Mouse (Mus musculus) gastrocnemius, postnatal 25 days (tissue): ENCODE results near the gene Vps37d. TPM values are rescaled to one million over a fixed set of nuclear protein-coding genes. Genes with fewer than 3 reads are reported as not detected.
A peak's percentile ranks its signal among the peaks of the same experiment; 100 is the strongest.

Experiments
- DNase-seq: peaks from one replicate; pipeline ENCODE4 v3.0.0; 2022
- long read RNA-seq, 2 experiments: library from polyadenylated mRNA; stranded (forward); transcript quantifications; one replicate each; pipeline ENCODE4 v2.0.0; 2021
- total RNA-seq, 2 experiments: library from RNA; stranded (reverse); gene quantifications; 1 replicate in 1 of 2; 2 replicates in 1 of 2; pipeline ENCODE4 v1.2.3; 2021

Vps37d gene
- under 1 TPM in 1 of 2 experiments, not detected in 1; 0.41 TPM for total RNA-seq
- long read RNA-seq, experiment 1: 0 reads
- long read RNA-seq, experiment 2, partial matches to known transcripts: 0 of 2 reads
- long read RNA-seq, experiment 2, other reads (novel, unspliced or antisense): 0 of 2 reads

DNA sequence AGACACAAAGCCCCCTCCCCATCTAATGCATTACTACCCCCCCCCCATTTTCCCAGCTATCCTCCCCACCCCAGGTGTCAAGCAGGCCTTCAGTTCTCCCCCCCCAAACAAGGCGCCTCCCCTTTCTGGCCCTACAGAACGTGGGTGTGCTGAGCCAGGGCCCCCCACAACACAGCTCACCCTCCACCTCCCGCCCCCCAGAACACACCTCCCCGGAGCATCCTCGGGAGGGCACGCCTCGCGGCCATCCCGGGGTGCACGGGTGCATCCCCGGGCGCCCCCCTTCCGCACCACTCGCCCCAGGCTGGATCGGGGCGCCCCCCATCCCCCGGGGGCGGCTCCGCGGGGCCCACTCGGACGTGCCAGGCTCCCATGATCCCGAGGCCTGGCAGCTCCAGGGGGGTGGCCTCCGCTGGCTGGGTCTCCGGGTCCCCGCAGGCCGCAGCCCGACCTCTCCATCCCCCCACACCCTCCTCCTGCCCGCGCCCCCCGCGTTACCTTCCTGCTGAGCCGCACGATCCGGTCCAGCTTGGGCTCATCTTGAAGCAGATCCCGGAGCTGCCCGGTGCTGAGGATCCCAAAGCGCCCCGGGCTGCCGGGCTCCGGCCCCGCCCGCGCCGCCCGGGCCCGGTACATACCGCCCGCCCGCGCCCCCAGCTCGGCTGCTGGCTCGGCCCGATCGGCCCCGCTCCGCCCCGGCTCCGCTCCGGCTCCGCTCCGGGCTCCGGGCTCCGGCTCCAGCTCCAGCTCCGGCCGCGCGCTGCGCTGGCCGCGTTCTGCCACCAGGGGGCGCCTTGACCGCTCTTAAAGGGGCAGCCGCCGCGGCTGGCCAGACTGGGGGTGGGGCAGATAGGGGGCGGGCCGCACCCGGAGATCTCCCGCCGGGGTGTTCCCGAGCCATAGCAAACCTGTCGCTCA, at the start of gene Vps37d:
Gene Vps37d (minus strand): TSS at position 703 of the 918 bp plus-strand sequence.
- peak; percentile 85 for DNase-seq

DNA sequence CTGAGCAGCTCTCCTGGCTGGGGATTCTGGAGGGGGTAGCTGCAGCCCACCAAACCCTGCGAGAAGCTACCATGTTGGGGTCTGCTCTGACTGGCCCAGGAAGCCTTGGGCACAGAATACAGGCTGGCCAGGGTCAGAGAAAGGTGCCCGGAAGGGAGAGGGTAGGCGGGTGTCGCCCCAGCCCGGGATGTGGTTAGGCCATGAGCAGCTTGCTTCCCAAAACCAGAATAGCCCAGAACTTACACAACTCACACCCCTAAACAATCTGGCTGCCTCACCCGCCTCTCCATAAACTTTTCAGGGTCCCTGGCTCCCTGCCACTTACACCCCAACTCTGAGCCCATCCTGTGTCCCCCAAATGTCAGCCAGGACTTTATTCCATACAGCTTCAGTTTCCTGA, 49.6 kb upstream of the Vps37d start:
- DNase-seq: no peak

DNA sequence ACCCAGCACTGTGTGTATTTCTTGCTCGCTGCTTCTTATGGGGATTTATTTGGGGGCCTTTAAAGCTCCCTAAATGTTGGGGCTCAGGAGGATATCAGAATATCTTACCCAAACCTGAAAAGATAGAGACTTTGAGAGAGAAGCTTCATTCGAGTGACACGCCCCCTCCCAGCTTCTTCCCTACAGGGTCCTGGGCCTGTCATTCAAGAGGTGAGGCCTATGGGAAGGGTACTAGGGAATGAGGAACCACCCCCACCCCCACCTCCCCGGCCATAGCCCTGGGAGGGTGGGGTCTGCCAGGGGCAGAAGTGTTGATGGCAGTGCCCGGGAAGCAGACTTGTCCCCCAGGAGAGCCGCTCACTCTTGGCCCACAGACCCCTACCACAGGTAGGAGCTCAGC, 48.1 kb upstream of the Vps37d start:
- DNase-seq: no peak

DNA sequence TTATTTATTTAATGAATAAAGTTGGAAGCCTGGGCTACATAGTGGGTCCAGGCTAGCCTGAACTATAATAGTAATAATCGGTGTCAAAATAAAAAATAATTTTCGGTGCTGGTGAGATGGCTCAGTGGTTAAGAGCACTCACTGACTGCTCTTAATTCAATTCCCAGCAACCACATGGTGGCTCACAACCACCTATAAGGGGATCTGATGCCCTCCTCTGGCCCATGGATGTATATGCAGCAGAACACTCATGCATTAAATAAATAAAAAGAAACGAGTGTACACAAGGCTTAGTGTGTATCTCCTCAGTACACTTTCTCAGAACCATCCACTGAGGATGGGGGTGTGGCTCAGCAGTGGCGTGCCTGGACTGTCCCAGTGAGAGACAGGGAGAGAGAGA, 42.7 kb upstream of the Vps37d start:
- no peak for DNase-seq

DNA sequence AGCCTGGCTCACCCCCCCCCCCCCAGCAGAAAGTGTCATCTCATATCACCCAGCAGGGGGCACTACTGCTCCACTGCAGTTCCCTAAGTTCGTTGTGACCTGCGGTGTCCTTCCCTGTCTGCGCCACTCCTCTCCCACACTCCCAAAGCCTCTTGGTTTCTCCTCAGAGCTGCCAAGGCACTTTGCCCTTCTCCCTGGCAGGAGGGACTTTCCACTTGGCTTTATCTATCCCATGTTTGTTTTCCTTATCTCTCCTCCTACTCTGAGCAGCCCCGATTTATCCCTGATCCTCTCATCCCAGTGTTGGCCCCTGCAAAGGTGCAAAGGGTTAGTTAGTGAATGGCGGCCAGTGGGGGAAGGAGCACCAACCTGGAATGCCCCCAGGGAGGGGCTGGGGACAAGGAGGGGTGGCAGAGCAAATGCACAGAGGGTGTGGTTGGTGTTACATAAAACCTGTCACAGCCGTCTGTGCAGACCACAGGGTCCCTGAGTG, 40.6 kb upstream of the Vps37d start:
- peak; percentile 46 for DNase-seq

DNA sequence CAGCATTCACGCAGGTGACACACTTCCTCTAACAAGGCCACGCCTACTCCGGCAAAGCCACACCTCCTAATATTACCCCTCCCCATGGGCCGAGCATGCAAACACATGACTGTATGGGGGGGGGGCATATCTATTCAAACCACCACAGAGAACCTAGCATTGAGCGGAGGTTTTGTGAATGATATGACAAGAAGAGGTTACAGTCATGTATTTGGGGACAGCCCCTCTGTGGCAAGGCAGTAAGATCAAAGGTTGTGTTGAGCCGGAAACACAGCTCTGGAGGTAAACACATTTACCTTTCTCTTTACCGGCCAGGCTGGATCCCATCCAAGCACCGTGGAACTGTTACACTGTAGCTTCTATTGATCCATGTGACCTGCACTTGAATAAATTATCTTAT, 37.2 kb upstream of the Vps37d start:
- no peak for DNase-seq

DNA sequence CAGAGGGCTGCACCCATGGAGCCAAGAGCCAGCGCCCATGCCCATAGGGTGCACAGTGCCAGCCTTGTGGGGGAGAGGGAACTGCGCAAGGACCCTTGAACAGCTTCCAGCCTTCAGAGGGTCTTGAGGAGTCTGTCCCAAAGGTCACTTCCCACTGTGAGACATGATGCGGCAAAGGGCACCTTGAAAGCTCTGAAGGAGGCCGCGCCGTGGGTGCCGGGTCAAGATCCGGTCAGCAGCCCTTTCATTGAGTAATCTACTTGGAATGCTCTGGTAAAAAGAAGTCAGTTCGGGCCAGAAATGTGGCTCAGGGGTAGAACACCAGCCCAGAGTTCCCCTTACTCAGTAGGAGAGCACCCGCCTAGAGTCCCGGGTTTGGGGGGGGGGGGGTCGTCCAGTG, 35.7 kb upstream of the Vps37d start:
- DNase-seq: no peak

DNA sequence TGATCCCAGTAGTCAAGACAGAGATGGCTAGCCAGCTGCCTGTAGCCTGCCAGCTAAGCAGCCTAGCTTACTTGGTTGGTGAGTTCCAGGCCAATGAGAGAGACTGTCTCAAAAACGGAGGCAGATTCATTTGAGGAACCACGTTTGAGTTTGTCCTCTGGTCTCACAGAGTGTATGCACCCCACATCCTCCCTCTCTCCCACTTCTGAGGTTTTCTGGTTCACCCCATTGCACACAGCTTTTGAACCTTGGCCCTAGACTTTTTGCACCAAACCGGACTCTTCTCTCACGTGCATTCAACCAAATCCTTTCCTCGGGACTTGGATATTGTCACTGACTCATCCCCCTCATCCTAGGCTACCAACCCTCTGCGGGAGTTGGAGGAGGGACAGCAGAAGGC, 31.9 kb upstream of the Vps37d start:
- DNase-seq: no peak

DNA sequence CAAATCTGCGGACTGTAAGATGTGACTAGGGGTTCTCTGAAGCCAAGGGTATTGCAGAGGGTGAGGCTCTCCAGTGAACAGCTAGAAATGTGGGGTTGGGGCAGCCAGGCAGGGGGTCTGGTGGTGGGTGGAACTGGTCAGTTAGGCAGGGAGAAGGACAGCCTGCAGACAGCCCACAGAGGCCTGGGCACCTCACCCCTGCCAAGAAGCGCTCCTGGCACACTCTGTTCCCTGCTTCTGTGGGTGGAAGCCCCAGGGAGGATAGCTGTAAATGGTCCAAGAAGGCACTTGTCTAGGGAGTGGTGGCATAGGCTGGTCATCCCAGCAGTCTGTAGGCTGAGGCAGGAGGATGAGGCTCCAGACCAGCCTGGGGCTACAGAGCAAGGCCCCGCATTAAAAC, 31.4 kb upstream of the Vps37d start:
- DNase-seq: peak; percentile 65

DNA sequence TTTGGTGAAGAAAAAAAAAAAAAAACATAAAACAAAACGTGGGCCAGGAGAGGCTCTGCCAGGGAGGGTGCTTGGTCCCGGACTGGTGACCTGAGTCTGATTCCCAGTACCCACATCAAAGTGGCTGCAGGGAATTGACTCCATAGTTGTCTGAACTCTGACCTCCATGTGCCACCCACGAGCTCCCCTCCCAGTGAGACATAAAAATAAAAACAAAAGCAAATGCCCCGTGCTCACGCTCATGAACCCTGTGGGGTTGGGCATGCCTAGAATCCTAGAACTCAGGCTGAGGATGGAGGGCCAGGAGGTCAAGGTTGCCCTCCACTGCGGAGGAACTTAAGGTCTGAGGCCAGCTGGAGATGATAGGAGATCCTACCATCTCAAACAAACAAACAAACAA, 31.0 kb upstream of the Vps37d start:
- DNase-seq: no peak

DNA sequence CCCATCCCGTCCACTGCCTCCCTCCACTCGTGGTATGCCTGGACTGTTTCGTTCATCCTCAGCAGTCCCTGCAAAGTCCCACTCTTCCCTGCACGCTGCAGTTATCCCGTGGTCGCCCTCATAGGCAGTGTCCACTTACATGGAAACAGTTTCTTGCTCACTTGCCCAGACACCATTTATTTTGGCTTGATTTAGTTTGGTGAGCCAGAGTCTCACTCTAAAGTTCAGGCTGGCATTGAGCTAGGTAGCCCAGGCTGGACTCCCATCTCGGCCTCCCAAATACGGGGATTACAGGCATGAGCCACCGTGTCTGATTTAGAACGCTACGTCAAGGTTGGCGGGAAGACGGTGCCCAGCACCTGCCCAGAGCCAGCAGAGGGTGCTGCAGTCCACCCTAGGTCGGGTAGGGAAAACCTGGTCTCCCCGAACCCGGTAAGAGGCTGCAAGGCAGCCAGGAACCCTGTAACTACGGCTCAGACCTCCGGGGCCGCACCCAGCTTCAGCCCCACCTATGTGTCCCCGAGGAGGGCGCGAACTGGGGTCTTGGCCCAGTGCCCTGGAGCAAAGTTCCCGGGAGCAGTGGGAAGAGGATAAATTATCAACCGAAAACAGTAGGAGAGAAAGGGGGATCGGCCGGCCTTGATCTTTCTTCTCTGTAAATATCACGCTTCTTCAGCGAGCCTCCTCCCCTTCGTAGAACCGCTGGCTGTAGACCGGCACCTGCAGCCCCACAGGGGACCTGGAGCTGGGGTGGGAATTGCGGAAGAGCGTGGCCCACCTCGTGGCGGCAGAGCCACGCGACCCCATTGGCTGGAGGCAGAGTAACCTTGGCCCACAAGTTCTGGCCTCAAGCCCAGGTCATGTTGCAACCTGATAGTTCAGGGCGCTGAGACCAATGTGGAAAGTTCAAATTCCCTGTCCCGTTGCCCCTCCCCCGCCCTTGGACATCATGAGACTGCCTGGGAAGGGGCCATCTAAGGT, 29.7 kb upstream of the Vps37d start:
- peak; percentile 88 for DNase-seq

DNA sequence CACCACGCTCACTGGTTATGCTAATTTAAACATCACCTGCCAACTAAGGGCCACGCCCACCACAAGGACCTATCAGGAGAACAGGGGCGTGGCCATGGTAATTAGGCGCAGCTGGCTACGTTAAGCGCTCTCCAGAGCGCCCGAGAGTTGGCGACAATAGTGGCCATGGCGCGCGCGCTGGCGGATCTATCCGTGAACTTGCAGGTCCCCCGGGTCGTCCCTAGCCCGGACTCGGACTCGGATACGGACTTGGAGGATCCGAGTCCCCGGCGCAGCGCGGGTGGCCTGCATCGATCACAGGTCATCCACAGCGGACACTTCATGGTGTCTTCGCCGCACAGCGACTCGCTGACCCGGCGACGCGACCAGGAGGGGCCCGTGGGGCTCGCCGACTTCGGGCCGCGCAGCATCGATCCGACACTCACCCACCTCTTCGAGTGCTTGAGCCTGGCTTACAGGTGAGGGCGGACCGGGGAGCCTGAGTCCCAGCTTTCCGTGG, 28.7 kb upstream of the Vps37d start:
- DNase-seq: peak; percentile 79

DNA sequence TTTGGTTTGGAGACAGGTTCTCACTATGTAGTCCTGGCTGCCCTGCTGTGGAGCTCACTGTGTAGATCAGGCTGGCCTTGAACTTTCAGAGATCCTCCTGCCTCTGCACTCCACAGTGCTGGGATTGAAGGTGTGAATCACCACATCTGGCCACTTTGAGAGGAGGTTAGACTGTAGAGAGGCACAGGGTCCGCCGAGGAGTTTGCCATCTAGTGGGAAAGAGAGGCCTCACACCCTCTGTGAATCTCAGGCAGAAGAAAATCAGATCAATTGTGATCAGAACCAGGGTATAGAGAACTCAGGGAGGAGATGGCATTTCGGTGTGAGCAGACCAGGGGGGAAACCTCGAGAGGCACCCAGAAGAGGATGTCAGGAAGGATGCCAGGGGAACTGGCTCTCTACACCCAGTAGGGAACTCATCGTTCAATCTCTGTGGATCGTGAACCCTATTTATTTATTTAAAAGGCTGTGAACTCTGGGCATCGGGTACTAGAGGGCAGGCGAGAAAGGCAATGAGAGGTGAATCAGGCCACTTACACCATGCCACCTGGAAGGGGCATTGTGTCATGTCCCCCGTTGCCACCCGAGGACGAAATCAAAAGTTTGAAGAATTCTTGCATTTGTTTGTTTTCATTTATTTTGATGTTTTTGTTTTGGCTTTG, 26.1 kb upstream of the Vps37d start:
- no peak for DNase-seq

DNA sequence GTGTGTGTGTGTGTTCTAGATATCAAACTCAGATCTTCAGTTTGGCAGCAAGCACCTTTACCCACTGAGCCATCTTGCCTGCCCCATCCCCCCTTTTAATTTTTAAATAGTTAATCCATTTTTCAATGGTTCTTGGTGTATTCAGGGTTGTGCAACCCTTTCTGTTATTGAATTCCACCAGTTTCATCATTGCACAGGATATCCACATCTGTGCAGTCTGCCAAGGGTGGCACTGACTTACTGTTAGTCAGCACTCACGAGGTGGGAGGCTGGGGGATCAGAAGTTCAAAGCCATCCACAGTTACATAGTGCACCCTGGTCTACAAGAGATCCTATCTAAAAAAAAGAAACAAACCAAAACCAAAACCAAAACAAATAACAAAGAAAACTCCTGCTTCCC, 22.9 kb upstream of the Vps37d start:
- no peak for DNase-seq

DNA sequence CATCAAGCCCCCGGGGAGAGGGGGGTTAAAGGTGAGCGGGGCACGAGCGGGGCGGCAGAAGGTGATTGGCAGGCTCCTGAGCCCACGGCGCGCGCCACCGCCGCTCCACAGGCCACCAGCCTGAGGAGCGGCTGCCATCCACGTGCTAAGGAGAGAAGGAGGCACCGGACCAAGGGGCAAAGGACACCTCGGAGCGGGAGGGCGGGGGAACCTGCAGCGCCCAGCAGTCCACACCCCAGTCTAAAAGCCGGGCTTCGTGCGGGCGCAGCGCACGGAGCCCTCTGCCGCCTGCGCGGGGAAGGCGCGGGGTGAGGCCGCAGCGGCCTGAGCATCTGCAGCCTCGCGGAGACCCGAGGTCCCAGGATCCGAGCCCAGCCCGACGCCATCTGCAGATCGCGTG, 11.6 kb upstream of the Vps37d start, which contains the start of gene Mlxipl:
Gene Mlxipl (plus strand): TSS at position 238 of the 400 bp plus-strand sequence.
- no peak for DNase-seq

DNA sequence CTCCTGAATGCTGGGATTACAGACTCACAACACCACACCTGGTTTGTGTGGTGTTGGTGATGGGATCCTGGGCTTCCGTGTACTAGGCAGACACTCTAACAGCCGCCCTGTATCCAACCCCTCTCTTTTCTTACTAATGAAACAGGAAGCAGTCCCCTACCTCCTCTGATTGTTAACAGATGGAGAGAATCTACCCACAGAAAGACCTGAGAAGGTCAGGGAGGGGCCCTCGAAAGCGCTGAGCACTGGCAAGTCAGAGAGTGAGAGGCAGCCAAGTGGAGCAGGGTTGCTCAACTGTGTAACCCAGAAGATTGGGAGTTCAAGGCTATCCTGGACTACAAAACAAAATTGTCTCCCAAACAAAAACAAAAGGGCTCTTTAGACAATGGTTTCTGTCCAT, 8.8 kb upstream of the Vps37d start:
- no peak for DNase-seq

DNA sequence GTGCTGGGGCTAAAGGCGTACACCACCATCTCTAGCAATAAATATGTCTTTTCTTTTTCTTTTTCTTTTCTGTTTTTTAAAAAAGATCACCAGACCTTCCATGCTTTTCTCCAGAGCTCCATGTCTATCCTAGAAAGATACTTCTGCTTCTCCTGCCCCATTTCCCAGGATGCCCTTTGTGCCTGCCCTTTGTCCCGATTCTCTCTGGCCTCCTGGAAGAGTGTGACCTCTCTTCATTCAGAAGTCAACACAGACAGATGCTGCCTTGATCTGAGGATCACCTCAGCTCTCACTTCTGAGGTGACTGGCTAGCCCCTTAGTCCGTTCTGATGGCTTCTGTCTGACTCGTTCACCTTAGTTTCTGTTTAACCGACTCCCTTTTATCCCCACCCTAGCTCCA, 2.5 kb upstream of the Vps37d start:
- DNase-seq: no peak

DNA sequence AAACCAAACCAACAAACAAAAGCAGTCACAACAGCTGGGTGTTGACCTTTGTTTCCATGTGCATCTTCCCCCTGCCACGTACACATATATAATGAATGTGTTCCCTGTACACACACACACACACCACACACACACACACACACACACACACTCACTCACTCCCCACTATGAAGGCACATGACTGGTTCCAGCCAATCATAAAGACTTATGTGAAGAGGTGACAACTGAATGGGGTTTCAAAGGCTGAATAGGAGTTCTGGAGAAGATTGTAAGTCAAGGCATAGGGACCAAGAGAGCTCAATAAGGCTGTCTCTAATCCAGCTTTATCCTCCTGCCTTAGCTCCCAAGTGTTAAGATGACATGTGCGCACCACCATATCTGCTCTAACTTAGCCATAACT, 1.5 kb upstream of the Vps37d start:
- no peak for DNase-seq

DNA sequence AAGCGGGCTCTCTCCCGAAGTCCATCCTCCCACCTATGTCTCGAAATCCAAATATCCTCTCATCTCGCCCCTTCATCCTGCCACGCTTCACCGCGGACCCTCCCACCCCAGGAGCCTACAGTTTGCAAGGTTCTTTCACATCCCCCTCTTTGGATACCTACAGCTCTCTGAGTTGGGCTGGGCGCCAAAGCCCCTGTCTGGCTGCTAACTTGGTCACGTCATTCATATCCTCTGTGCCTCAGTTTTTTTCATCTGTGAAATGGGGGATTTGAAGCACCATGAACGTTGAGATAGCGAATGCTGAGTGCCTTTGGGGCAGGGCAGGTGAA, 380 bp upstream of the Vps37d start:
- DNase-seq: no peak

DNA sequence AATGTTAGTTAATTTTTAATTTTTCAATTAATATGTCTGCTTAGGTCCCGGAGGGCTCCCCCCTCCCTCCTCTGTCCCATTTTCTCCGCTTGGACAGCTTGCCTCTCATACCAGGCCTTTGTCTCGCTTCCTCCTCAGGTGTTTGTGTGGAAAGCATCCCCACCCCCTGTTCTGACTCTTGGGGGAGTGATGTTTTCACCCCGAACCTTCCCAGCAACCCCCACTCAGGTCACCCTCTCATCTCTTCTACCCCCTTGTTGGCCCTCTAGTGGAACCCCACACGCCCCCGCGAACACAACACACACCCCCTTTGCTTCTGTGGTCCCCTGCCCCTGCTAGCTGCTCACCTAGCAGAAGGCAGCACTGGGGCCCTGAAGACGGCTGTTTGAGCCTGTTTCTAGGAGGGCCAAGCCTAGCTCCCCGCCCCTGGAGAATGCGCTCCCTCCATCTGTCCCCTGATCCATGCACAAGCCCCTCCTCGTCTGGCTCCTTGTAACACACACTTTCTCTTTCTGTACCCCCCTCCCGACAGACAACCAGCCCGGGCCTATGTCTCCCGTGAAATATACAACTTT, 1.0 kb downstream of the Vps37d start:
- no peak for DNase-seq

DNA sequence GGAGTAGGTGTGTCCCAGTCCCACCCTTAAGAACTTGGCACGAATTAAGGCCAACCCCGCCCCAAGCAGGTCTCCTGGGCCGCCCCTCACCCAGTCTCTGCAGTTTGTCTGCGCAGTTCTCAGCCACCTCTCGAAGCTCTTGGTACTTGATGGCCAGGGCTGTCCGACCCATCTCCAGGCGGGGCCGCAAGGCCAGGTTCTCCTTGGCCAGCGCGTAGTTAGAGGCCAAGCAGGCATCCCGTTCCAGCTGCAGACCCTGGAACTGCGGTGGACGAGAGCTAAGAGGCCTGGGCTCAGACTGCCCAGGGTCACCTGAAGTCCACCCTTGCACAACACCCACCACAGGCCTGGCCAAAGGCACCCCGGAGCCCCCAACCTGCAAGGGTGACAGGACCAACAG, 1.7 kb downstream of the Vps37d start:
- DNase-seq: no peak

DNA sequence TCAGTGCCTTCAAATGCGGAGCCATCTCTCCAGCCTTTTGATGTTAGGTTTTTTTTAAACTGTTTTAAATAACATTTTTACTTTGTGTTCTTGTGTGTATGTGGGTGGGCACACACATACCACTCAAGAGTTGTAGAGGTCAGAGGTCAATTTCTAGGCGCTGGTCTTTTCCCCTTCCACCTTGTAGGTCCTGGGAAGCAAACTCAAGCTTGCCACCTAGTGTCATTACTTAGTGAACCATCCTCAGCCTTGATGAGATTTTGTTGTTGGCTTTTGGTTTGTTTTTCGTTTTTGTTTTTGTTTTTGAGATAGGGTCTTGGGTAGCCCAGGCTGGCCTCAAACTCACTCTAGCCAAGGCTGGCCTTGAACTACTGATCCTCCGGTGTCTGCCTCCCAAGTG, 2.4 kb downstream of the Vps37d start:
- DNase-seq: no peak
